Mouse (Mus musculus) spleen, postnatal 10 days (tissue): Measurements from ENCODE around the gene Stkld1.

Experiments used
- DNase-seq, 2 experiments: peaks; one replicate each; pipeline ENCODE4 v3.0.0; 2021 to 2022; ENCODE audit warnings: low spot score in 2 of 2

Gene Stkld1

DNA sequence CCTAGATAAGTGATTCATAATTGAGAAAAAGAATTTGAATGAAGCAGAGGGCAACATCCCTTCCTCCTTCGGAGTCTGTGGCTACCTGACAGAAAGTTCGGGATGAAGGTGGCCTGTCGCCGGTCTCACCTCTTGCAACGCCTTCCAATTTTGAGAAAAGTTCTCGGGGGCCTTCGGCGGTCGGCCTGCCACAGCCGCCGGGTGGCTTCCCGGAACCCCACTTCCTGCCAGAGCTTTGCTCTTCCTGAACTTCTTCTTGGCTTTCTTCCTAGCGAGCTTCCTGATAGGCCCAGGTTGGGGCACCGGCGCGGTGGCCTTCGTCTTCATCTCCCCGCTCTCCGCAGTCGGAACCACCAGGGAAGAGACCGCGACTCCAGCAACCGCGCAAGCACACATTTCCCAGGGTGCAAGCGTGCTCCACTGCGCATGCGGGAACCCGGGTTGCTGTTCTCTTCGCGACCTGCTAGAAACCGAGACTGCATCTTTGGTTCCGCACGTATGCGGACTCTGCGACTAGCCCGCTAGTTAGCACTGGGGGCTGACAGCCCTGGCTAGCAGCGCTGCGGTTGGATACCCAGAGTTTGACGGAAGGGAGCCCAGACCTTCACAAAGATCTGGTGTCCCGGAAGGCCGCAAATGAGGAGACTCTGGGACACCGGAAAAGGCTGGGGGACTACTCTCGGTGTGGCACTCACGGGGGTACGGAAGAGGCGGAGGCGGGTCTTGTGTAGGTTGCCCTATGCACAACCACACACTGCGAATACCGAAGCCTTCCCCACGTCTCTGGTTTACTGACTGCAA is 30.3 kb downstream of the Stkld1 start, which contains the start of gene Rexo4:
Gene Rexo4, minus strand, starts transcription at position 464 of the 801 bp plus-strand sequence.
- peak; percentile 90 to 94 for DNase-seq

DNA sequence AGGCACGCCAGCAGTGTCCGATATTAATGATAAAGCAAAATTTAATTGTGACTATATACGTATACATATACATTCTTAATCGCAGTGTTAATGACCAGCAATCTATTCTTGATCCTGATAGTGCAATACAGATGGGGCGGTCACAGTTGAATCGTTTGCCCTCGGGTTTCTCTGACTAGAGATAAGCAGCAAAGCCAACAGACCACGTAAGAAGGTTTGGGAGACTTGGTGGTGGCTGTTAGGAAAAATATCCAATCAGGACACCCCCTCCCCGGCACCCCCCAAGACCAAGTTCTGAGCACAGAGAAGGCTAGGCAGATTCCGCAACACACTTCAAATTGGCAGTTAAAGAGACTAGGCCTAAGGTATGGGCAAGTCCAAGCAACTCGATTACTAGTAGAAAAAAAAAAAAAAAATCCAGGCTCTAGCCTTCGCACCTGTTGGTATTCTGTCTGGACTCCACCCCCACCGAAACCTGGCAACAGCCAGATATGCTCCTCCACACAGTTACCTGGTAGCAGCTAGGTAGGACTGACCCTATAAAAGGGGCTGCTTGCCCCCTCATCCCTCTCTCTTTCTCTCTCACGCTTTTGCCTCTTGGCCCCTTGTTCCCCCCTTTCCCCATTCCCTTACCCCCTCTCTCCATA is 31.0 kb downstream of the Stkld1 start:
- DNase-seq = no peak

DNA sequence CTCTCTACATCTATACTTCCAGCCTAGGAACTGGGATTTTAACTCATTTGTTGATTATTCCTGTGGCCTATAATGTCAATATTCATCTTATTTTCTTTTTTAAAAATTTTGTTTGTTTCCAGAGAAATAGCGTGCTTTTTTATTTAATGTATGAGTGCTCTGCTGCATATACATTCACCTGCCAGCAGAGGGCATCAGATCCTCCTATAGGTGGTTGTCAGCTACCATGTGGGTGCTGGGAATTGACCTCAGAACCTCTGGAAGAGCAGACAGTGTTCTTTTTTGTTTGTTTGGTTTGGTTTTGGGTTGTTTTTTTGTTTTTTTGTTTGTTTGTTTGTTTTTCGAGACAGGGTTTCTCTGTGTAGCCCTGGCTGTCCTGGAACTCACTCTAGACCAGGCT is 33.4 kb downstream of the Stkld1 start:
- no peak for DNase-seq

DNA sequence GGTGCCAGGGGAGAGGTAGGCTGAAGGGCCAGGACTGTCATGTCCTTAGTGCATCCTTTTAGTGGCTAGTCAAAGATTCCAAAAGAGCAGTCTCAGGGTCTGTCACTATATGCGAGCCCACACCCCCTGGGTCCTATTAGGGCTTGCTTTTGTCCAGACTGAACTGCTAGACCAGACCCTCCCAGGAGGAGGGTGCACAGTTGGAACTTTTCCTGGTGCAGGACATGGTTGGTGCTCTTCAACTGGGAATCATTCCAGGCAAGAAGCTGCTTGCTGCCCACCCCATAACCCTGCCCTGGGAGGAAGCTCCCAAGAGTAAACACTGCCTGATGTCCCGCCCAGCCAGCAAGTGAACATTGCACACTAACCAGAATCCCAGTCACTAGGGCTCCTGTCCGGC is 39.3 kb downstream of the Stkld1 start, which contains the start of gene Adamts13:
Gene Adamts13, plus strand, starts transcription at position 301 of the 400 bp plus-strand sequence.
- no peak for DNase-seq

DNA sequence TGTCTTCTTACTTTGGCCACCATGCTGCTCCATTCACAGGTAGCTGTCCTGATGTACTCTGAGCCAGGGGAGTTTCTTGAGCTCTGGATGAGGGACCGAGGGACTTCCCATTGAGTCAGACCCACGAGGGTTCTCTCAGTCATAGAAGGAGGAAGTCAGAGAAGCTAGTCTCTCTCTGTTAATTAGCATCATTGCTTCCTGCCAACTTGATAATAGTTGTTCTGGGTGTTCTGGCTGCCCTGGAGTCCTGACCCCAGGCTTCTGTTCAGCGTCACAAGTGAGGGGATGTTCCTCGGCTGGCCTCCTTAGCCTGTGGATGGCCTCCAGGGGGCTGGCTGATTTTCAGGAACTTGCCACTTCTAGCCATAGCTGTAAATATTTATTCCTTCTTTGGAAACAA is 40.1 kb downstream of the Stkld1 start:
- no peak for DNase-seq

DNA sequence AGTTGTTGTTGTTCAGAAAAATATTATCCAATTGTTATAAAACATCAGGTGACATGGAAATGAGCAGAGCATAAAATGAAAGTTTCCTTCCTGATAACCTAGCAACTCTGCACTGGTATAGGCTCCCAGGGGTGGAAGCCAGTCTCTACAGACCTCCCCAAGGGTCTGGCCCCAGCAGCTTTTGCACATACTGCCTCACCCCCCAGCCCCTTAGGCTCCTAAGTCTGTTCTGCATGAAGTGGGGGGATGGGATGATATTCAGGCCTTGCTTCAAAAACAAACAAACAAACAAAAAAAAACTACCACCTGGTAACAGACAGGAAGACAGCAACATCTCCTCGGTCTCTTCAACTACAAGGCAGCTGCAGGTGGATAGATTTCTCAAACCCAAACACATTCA is 46.5 kb downstream of the Stkld1 start:
- DNase-seq = no peak

DNA sequence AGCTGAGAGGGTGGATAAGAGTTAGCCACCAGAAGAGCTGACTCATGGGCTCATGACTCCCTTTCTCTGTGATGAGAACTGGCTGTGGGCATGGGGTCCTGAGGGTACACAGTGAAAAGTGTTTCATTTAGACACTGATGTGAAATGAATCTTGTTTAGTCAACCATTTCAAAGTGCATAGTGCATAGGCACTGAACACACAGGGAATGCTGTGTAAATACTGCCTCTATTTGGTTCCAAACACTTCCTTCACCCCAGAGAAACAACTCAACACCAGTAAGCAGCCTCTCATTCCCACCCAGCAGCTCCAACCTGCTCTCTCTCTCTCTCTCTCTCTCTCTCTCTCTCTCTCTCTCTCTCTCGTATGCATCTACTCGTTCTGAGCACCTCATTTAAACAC is 50.3 kb downstream of the Stkld1 start:
- DNase-seq = no peak

DNA sequence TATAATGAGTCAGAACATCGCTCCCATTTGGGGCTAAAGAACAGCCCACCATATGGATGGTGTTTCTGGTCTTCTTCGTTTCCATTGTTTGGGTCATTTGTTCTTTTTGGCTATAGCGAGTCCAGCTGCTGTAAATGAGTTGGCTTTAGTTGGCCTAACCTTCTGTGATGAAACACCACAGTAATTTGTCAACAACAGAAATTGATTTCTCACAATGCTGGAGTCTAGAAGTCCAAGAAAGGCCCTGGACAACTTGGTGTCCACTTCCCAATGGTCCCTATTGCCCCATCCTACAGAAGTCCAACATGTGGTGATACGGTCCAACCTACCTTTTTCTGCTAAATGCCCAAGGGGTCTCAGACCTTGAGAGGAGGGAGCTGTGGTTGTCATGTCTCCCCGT is 50.8 kb downstream of the Stkld1 start:
- DNase-seq = no peak

DNA sequence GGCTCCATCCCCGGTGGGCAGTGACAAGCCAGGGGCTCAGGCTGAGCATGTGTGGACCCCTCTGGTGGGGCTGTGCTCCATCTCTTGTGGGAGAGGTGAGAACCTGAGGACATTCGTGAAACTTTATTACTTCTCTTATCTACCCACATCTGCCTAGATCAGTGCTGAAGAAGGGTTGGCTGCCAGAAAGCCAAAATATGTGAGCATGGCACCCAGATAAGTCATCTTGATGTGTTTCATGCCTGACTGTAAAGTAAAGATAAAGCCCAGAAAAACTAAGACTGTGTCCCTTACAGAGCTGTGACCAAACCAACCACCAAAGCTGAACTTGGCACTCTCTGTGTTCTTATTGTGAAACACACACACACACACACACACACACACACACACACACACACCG is 60.1 kb downstream of the Stkld1 start:
- DNase-seq = no peak

DNA sequence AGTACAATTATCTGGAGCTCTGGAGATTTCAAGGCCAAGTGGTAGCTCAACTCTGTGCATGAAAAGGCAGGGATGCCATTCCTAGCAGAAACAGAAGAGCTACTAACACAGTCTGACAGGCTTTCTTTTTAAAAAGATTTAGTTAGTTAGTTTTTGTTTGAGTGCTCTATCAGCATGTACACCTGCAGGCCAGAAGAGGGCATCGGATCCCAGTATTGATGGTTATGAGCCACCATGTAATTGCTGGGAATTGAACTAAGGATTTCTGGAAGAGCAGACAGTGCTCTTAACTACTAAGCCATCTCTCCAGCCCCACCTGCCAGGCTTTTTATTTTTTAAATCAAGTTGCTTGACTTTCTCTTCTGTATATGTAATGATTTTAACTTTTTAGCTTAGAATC is 63.7 kb downstream of the Stkld1 start:
- DNase-seq = no peak

DNA sequence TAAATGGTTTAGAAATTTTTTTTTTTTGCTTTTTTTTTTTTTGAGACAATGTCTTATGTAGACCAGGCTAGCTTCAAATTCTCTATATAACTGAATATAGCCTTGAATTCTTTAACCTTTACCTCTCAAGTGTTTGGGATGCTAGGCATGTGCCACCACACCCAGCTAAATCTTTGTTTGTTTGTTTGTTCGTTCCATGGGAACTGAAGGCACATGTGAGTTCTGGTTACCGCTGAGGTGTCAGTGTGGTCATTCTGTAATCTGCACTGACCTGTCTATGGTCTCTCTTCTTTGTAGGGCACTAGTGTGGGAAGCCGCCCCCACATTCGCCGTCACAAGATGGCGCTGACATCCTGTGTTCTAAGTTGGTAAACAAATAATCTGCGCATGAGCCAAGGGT is 64.1 kb downstream of the Stkld1 start:
- DNase-seq = no peak
